Mouse (Mus musculus) heart, embryonic 15.5 days (tissue): ENCODE data around the gene Gm19668. TPM values are rescaled to one million over a fixed set of nuclear protein-coding genes. Genes with fewer than 3 reads are reported as not detected.
"Not testable (repeated sequence)": the region's sequence is repeated elsewhere in the genome, so short reads cannot be mapped to it uniquely, and the experiment has no call there.

Experiments used
- ATAC-seq: fragments of 200-750 bp; cut with Nextera tagmentation; replicated peaks from 2 replicates; pipeline ENCODE4 v1.8.0; 2017; ENCODE audit warnings: low read depth, moderate TSS enrichment; ENCODE audit not compliant: insufficient number of reproducible peaks, insufficient read depth, low FRiP score
- H3K27ac ChIP-seq: fragments of 300-500 bp; sonication (generic); 2 replicates; pipeline ENCODE4 v1.5.1; 2015; ENCODE audit warnings: mild to moderate bottlenecking, inconsistent platforms
- H3K27me3 ChIP-seq: fragments of 300-500 bp; sonication (generic); 2 replicates; pipeline ENCODE4 v1.6.1; 2015; ENCODE audit warnings: inconsistent platforms
- H3K36me3 ChIP-seq: fragments of 300-500 bp; sonication (generic); 2 replicates; pipeline ENCODE4 v1.6.1; 2015; ENCODE audit warnings: mild to moderate bottlenecking, inconsistent platforms
- H3K4me1 ChIP-seq: fragments of 300-500 bp; sonication (generic); replicated peaks from 2 replicates; pipeline ENCODE4 v1.6.1; 2015; ENCODE audit warnings: inconsistent platforms
- H3K4me2 ChIP-seq: fragments of 300-500 bp; sonication (generic); 2 replicates; pipeline ENCODE4 v1.6.1; 2015; ENCODE audit warnings: inconsistent platforms, mild to moderate bottlenecking, moderate library complexity
- H3K4me3 ChIP-seq: fragments of 300-500 bp; sonication (generic); 2 replicates; pipeline ENCODE4 v1.5.1; 2015; ENCODE audit warnings: mild to moderate bottlenecking, inconsistent platforms
- H3K9ac ChIP-seq: fragments of 300-500 bp; sonication (generic); 2 replicates; pipeline ENCODE4 v1.6.1; 2015; ENCODE audit warnings: mild to moderate bottlenecking, inconsistent platforms
- H3K9me3 ChIP-seq: fragments of 300-500 bp; sonication (generic); replicated peaks from 2 replicates; pipeline ENCODE4 v1.6.1; 2016; ENCODE audit warnings: inconsistent platforms
- WGBS: fragments of 180-500 bp; shearing (Covaris S2); methylation state at CpG from one replicate; pipeline ENCODE4 v1.1.7; 2015; ENCODE audit warnings: mixed read lengths; 5-methylcytosine and 5-hydroxymethylcytosine counted together
- polyA plus RNA-seq: library from polyadenylated mRNA; unstranded; fragments of >200 nt; fragmentation: Nextera tagmentation; extraction: Ambion mirVana; gene quantifications from 2 replicates; pipeline ENCODE4 v1.2.1, GENCODE M21; 2015

Gene Gm19668
- polyA plus RNA-seq, 1 experiment from 2014 or later = not detected

GRCm38 (mm10) chr10:77804095-77804494, 5.2 kb upstream of the Gm19668 start:
- ATAC-seq = no peak

GRCm38 (mm10) chr10:77798164-77798920, 591 bp downstream of the Gm19668 start:
- H3K4me3 ChIP-seq, ATAC-seq, H3K27me3 ChIP-seq, H3K9me3 ChIP-seq, H3K36me3 ChIP-seq, H3K4me2 ChIP-seq, H3K9ac ChIP-seq: not testable (repeated sequence)
- Histone ChIP-seq H3K27ac (peak overlapping the region; percentile 37; the same call in 1 of the 2 replicates), H3K4me1 (peaks cover 13% of the 10 kb centered on the region)
- 28% methylated on average over 3 of the region's 3 CpGs for WGBS

More at GRCm38 (mm10) chr10:77804095-77804494, 5.2 kb upstream of the Gm19668 start:
- Histone ChIP-seq H3K4me1 (no peaks in the 10 kb centered on the region; the same call in 1 of the 2 replicates), H3K4me2 (no peak overlapping the region), H3K36me3 (no peaks in the 10 kb centered on the region), H3K27ac (no peak overlapping the region), H3K9me3 (no peaks in the 10 kb centered on the region), H3K27me3 (no peaks in the 10 kb centered on the region), H3K4me3 (no peak overlapping the region), H3K9ac (no peak overlapping the region)
- 62% methylated on average over 3 of the region's 3 CpGs for WGBS

DNA sequence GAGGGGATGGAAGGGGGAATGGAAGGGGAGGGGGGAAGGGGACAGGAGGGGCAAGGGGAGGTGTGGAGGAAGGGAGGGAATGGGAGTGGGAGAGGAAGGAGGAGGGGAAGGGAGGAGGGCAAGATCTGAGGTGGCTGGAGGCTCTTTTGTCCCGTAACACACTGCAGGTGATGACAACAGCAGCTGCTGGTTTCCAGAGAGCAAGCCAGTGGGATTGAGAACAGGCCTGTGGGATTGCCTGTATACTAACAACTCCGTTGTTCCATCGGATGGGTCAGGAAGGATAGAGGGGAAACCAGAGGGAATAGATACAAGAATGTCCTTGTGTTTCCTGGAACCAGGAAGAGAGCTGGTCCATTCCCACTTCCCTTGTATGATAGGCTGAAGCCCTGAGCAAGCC, 1.3 kb downstream of the Gm19668 start:
- no peak overlapping the region for H3K9ac ChIP-seq
- H3K36me3 ChIP-seq = no peaks in the 10 kb centered on the region
- ATAC-seq = no peak
- H3K9me3 ChIP-seq = no peaks in the 10 kb centered on the region
- no peak overlapping the region for H3K4me3 ChIP-seq
- WGBS = 2% methylated on average over 3 of the region's 3 CpGs
- no peaks in the 10 kb centered on the region for H3K27me3 ChIP-seq
- peak overlapping the region; percentile 37; the same call in 1 of the 2 replicates for H3K27ac ChIP-seq
- H3K4me1 ChIP-seq = peaks cover 13% of the 10 kb centered on the region
- no peak overlapping the region for H3K4me2 ChIP-seq

- no peak within 1 kb of the TSS for H3K4me2 ChIP-seq
- no peaks in the 10 kb centered on the region for H3K27me3 ChIP-seq
- H3K27ac ChIP-seq = no peak within 1 kb of the TSS
- H3K4me3 ChIP-seq = no peak within 1 kb of the TSS
- peaks cover 13% of the 10 kb centered on the region for H3K4me1 ChIP-seq
- 69% methylated on average over 2 of the region's 2 CpGs for WGBS
- no peak for ATAC-seq
- H3K9me3 ChIP-seq = no peaks in the 10 kb centered on the region
- H3K36me3 ChIP-seq = no peaks in the 10 kb centered on the region
- H3K9ac ChIP-seq = no peak within 1 kb of the TSS
Measured at GRCm38 (mm10) chr10:77794976-77795375, 4.0 kb downstream of the Gm19668 start, which contains the start of gene Gm9639. Gm9639 (minus strand) TSS chr10:77795076.

DNA sequence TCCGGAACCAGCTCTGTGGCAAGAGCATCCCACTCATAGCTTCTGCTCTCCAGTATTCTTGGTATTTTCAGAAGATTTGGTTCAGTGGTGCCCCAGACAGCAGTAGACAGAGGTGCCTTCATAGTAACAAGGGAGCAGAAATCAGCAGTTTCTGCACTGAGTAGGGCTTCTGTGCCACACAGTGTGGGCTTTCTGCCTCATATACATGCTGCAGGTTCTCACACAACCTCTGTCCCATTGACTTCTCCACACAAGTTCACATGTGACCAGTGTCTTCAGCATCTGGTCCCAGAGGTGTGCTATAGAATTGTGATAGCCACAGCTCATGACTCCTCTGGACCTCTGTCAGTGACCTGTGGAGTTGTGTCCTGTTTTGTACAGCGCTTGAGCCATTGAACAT, 10.3 kb downstream of the Gm19668 start:
- H3K9ac ChIP-seq = no peak overlapping the region
- no peak overlapping the region for H3K4me3 ChIP-seq
- no peak overlapping the region for H3K27ac ChIP-seq
- no peak overlapping the region for H3K4me2 ChIP-seq
- H3K36me3 ChIP-seq = no peaks in the 10 kb centered on the region
- no peaks in the 10 kb centered on the region for H3K4me1 ChIP-seq
- WGBS = 74% methylated on average over 2 of the region's 2 CpGs
- H3K9me3 ChIP-seq = no peaks in the 10 kb centered on the region
- ATAC-seq = no peak
- H3K27me3 ChIP-seq = no peaks in the 10 kb centered on the region

- H3K9me3 ChIP-seq, H3K4me2 ChIP-seq, ATAC-seq, H3K36me3 ChIP-seq, H3K27ac ChIP-seq, H3K9ac ChIP-seq, H3K27me3 ChIP-seq, H3K4me1 ChIP-seq, H3K4me3 ChIP-seq: not testable (repeated sequence)
- WGBS = 57% methylated on average over 1 of the region's 1 CpGs
Measured at GRCm38 (mm10) chr10:77787876-77788275, 11.1 kb downstream of the Gm19668 start, which contains the start of gene Gm7137. Gm7137 (minus strand) TSS chr10:77788200.

- peak; percentile 47; the same call in 1 of the 2 replicates for ATAC-seq
- not testable (repeated sequence) for H3K27ac ChIP-seq, H3K9me3 ChIP-seq, H3K27me3 ChIP-seq, H3K4me1 ChIP-seq, H3K36me3 ChIP-seq, H3K9ac ChIP-seq, H3K4me3 ChIP-seq, H3K4me2 ChIP-seq
- WGBS = 72% methylated on average over 3 of the region's 3 CpGs
Measured at GRCm38 (mm10) chr10:77783396-77783795, 15.5 kb downstream of the Gm19668 start.

DNA sequence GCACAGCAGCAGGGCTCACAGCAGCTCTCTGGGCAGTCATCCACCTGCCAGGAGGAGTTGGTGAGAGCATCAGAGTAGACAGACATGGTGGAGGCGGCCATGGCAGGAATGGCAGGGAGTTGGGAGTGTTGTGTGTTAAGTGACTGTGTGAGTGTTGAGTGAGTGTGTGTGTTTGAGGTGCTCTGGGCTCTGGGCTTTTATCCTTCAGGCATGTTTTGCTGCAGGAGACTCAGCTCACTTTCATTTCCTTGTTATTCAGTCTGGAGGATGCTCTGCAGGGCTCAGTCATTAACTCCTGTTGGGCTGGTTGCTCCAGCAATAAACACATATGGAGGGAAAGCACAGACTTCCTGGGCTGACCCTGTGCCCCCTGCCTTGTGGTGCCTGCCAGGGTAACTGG, 16.5 kb downstream of the Gm19668 start, which contains the start of gene Gm3250:
Gm3250 (minus strand) TSS at position 101 of the 400 bp plus-strand sequence.
- H3K27me3 ChIP-seq, H3K27ac ChIP-seq, H3K4me2 ChIP-seq, H3K9me3 ChIP-seq, ATAC-seq, H3K36me3 ChIP-seq, H3K4me1 ChIP-seq, H3K4me3 ChIP-seq, H3K9ac ChIP-seq: not testable (repeated sequence)
- WGBS = 78% methylated on average over 1 of the region's 1 CpGs

GRCm38 (mm10) chr10:77776844-77777243, 22.1 kb downstream of the Gm19668 start, which contains the start of gene Gm7138:
Gm7138 (minus strand) TSS chr10:77776944.
- not testable (repeated sequence) for H3K9ac ChIP-seq, H3K9me3 ChIP-seq, H3K4me1 ChIP-seq, ATAC-seq, H3K4me2 ChIP-seq, H3K27ac ChIP-seq, H3K36me3 ChIP-seq, H3K27me3 ChIP-seq, H3K4me3 ChIP-seq
- 42% methylated on average over 1 of the region's 1 CpGs for WGBS

DNA sequence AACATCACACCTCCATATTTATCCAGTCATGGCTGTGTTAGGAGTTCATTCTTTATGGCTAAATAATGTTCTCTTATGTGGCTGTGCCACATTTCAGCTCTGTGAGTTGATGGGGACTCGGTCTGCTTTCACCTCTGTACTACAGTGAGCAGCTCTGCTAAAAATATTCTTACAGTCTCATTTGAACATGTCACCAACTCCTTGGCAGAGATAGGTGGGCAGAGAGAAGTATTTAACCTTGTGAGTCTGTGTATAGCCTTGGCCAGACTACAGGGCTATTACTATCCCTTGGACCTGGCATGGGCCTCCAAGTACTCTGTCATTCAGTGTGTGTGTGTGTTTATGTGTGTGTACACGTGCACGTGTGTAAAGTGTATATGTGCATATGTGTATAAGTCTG, 26.8 kb downstream of the Gm19668 start:
- H3K4me2 ChIP-seq, ATAC-seq: not testable (repeated sequence)
- WGBS = 56% methylated on average over 3 of the region's 3 CpGs

GRCm38 (mm10) chr10:77771225-77771624, 27.7 kb downstream of the Gm19668 start, which contains the start of gene Gm3238:
Gm3238 (minus strand) TSS chr10:77771325.
- 90% methylated on average over 1 of the region's 1 CpGs for WGBS
- H3K36me3 ChIP-seq, H3K9ac ChIP-seq, H3K4me2 ChIP-seq, H3K9me3 ChIP-seq, H3K27me3 ChIP-seq, H3K4me1 ChIP-seq, H3K27ac ChIP-seq, ATAC-seq, H3K4me3 ChIP-seq: not testable (repeated sequence)

More for the DNA sequence above, 26.8 kb downstream of the Gm19668 start:
- not testable (repeated sequence) for H3K9ac ChIP-seq, H3K4me3 ChIP-seq, H3K27me3 ChIP-seq, H3K4me1 ChIP-seq, H3K9me3 ChIP-seq, H3K36me3 ChIP-seq, H3K27ac ChIP-seq

DNA sequence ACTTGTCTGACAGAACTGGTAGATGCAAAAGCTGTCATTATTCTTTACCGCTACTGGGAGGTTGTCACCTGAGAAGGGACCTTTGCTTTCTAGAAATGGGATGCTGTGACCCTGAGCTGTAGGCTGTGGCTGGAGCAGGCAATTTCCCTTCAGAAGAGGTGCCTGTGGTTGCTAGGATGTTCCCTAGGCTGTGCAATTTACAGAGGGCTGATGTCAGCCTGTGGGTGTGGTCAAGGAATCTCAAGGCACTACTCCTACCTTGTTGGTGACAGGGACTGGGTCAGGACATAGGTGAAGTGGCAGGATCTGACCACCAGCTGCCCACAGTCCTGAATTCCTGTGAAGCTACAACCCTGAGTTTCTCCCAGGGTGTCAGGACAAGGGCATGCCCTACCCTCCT, 29.2 kb downstream of the Gm19668 start:
- no peak overlapping the region for H3K4me3 ChIP-seq
- H3K9me3 ChIP-seq = no peaks in the 10 kb centered on the region
- H3K4me1 ChIP-seq = 0 out of 2 replicates have a peak, but pooled peaks cover 2% of the 10 kb centered on the region
- no peak for ATAC-seq
- no peak overlapping the region for H3K4me2 ChIP-seq
- H3K9ac ChIP-seq = no peak overlapping the region
- H3K36me3 ChIP-seq = no peaks in the 10 kb centered on the region
- WGBS = 78% methylated on average over 1 of the region's 1 CpGs
- no peaks in the 10 kb centered on the region for H3K27me3 ChIP-seq
- H3K27ac ChIP-seq = no peak overlapping the region
